Mouse (Mus musculus) CH12F3 (cell line): ENCODE results near the gene H6pd.
"Not testable (repeated sequence)": the region's sequence is repeated elsewhere in the genome, so short reads cannot be mapped to it uniquely, and the experiment has no call there.

Experiments
- in situ Hi-C: fragments of 300-500 bp; cut with MboI; formaldehyde crosslinking; loops from 2 replicates; pipeline ENCODE4 v1.14.3; 2020; ENCODE audit warnings: low sequenced_read_pairs

Gene H6pd

DNA sequence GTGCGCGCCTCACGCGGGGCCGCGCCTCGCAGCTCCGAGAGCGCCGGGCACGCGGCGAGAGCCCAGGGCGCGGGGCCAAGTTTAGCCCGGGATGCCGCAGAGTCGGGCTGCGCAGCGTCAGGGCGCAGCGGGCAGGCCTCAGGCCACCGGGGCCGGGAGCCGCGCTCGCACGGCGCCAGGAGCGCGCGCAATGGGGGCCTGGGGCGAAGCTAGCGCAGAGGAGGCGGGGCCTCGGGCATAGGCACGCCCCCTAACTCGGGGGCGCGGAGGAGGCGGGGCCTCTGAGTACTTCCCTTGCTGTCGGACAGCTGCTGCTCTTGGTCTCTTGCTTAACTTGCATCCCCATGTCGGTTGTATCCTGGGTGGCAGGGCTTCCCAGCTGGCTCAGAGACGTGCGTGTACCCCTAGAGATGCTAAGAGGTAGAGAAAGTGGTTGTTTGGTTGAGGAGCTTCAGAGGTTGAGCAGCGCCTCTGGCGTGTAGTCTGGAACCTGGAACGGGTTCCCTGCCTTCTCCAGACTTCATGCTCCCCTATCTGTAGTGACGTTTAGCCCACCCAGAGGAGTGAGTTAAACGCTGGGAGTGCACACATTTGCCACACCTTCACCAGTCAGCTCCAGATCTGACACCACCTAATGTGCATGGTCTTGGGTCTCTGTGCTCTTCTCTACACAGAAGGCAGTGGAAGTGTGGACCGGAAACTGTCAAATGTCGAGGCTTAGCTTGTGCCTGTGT, at the start of gene H6pd:
Gene H6pd (minus strand): TSS at position 171 of the 734 bp plus-strand sequence.
- in situ Hi-C loops: no loop called here

DNA sequence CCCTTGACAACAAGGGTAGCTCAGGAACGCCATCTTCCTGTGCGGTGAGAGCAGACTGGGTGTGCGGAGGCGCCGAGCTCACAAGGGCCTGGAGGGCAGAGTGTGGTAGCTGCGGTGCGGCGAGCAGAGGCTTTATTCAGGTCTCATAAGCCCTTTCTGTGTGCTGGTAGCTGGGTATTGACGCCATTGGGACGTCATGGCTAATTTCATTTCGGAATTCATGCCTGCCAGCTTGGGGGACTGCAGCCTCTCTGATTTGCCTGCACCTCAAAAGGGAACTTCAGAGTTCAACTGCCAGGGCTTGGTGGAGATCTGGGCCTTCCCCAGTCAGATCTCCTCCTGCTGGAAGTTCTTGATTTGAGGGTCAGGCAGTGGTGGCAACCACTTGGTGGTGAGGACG, 48.9 kb upstream of the H6pd start:
- in situ Hi-C loops: no loop called here

- in situ Hi-C loops: no loop called here
Measured at GRCm38 (mm10) chr4:150056171-150056570, 47.3 kb upstream of the H6pd start.

- in situ Hi-C loops: no loop called here
Measured at GRCm38 (mm10) chr4:150052380-150052779, 43.6 kb upstream of the H6pd start.

GRCm38 (mm10) chr4:150051514-150051913, 42.7 kb upstream of the H6pd start:
- in situ Hi-C loops: no loop called here

GRCm38 (mm10) chr4:150049564-150050226, 40.9 kb upstream of the H6pd start:
- in situ Hi-C loops: no loop called here

DNA sequence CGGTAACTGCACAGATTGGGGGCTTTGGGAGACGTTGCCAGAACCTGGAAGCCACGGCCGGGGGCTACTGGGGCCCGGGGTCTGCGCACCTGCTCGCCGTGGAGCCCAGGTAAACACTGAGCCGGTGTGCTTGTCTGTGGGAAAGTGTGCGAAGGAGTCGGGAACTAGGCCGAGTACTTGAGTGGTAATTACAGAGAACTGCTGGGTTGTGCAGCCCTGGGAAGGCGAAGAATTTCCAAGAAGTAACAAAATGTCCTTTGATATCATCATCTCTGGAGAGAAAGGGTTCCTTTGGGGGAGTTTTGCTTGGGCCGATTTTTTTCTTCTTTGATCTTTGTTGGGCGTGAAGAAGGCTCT, 40.3 kb upstream of the H6pd start:
- in situ Hi-C loops: no loop called here

DNA sequence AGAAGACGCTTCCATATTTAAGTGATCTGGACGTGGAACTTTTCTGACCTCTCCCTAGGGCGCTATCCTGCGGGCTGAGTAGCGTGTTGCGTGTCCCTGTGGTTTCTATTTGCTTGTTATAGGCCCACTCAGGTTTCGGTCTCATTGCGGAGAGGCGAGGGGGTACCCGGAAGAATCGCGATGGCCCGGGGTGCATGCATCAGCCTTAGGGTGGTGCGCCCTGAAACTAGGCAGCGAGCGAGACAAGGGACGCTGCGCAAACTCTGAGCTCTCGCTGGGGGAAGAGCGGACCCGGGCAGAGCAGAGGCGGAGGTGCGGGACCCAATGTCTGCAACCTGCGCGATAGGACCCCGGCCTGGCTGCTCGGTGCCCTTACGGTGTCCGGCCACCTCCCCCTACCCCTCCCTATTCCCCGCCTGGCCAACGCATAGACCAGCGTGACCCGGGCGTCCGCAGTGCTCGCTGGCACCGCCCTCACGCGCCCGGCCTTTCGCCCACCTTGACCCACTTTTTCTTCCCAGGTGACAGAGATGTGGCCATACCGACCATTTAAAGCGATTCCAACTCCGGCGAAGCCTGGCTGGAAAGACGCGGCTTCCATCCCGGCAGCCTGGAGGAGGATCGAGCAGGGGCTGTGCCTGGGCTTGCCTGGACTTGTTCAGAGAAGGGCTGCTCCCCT, 39.8 kb upstream of the H6pd start:
- in situ Hi-C loops: no loop called here

DNA sequence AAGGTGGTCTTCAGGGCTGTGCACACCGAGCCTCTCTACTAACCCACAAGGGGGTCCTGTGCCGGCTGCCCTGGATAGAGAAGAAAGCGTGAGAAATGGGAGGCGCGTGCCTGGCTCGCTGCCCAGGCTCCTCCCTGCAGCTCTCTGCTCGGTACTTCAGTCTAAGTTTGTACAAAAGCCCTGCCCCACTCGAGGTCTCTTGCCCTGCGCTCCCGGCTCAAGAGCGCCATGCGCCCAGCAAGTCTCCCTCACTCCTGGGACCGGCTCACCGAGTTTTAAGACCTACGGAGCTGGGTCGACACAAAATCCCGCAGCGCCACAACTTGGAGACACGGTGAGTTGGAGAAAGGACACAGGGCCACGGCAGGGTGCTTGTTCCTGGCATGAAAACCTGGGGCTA, 39.2 kb upstream of the H6pd start:
- in situ Hi-C loops: no loop called here

GRCm38 (mm10) chr4:150043591-150043990, 34.8 kb upstream of the H6pd start:
- in situ Hi-C loops: no loop called here

GRCm38 (mm10) chr4:150041346-150042110, 32.7 kb upstream of the H6pd start:
- in situ Hi-C loops: no loop called here

- in situ Hi-C loops: not testable (repeated sequence)
Measured at GRCm38 (mm10) chr4:150040856-150041255, 32.0 kb upstream of the H6pd start.

- in situ Hi-C loops: no loop called here
Measured at GRCm38 (mm10) chr4:150040003-150040581, 31.3 kb upstream of the H6pd start.

- in situ Hi-C loops: loop anchor here (5.0 to 10.0 kb wide), 2 partner anchors 34 to 56 kb away; no protein-coding TSS in a partner anchor
Measured at GRCm38 (mm10) chr4:150038533-150038932, 29.7 kb upstream of the H6pd start.

DNA sequence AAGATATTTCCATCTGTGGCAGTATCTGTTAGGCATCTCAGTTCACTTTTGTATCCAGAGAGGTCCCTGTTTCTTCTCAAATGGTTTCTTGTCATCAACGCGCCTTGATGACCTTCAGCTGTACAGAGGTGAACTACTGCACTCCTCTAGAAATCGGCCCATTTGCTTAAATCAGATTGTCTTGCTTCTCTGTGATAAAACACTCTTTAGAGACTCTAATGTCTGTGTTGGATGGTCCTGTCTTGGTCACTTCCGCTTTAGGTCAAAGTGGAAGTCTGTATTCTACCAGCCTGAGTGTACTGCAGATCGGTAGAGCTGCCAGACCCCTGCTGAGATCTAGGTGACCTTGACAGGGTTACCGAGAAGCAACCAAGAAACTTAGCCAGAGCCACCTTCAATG, 27.3 kb upstream of the H6pd start:
- in situ Hi-C loops: loop anchor here (5.0 to 10.0 kb wide), 2 partner anchors 36 to 59 kb away; no protein-coding TSS in a partner anchor

GRCm38 (mm10) chr4:150035280-150035679, 26.5 kb upstream of the H6pd start:
- in situ Hi-C loops: loop anchor here (5.0 to 10.0 kb wide), 2 partner anchors 37 to 60 kb away; no protein-coding TSS in a partner anchor

DNA sequence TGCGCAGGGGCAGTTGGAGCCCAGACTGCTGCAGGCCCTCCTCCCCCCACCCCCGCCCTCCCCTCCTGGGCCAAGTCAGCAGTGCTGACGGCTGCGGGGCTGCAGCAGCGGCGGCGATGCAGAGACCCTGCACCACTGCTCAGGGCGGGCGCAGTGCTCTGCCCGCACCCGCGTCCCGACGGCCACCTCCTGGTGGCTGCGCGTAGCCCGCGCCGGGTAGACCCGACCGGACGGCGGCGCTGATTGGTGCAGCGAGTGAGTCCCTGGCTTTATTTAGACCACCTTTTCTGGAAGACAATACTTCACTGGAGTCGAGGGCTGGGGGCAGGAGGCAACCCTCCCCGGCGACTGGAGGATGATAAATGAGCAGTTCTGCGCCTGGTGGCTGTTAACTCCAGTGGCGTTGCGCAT, 24.4 kb upstream of the H6pd start:
- in situ Hi-C loops: loop anchor here (10.0 kb wide), 1 partner anchor 62 kb away; no protein-coding TSS in a partner anchor

- in situ Hi-C loops: loop anchor here (10.0 kb wide), 1 partner anchor 63 kb away; no protein-coding TSS in a partner anchor
Measured at GRCm38 (mm10) chr4:150031234-150031890, 22.5 kb upstream of the H6pd start.

- in situ Hi-C loops: loop anchor here (10.0 kb wide), 1 partner anchor 64 kb away; no protein-coding TSS in a partner anchor
Measured at GRCm38 (mm10) chr4:150030449-150031233, 21.8 kb upstream of the H6pd start.
